Mouse (Mus musculus): ENCODE data around the gene Fth1. TPM values are rescaled to one million over a fixed set of nuclear protein-coding genes. Genes with fewer than 3 reads are reported as not detected.
A peak's percentile ranks its signal among the peaks of the same experiment; 100 is the strongest.
"Not testable (repeated sequence)": the region's sequence is repeated elsewhere in the genome, so short reads cannot be mapped to it uniquely, and the experiment has no call there.

Fth1 gene
- polyA plus RNA-seq, 1 experiment from 2014 or later, result 1,303 TPM

GRCm38 (mm10) chr19:9966096-9966867, 14.1 kb upstream of the Fth1 start:
- DNase-seq (ENCODE audit: low spot score), result no peak
- WGBS, result 57% methylated on average over 2 of the region's 2 CpGs
- H3K4me1 ChIP-seq (ENCODE audit: control insufficient read depth, insufficient read depth, low read length), result no peaks in the 10 kb centered on the region
- H3K4me3 ChIP-seq (ENCODE audit: low read depth, low read length), result no peak overlapping the region
- H3K9me3 ChIP-seq (replicated peaks; ENCODE audit: control insufficient read depth, low read length), result no peaks in the 10 kb centered on the region
- H3K4me2 ChIP-seq (ENCODE audit: low read depth, low read length), result no peak overlapping the region
- no peak overlapping the region for H3K9ac ChIP-seq (replicated peaks; ENCODE audit: low read length)
- H3K36me3 ChIP-seq (replicated peaks; ENCODE audit: control insufficient read depth, insufficient read depth, low read depth, low read length), result no peaks in the 10 kb centered on the region
- H3K27ac ChIP-seq (replicated peaks; ENCODE audit: low read depth, low read length), result no peak overlapping the region
- ATAC-seq (replicated peaks; ENCODE audit: insufficient number of reproducible peaks, low FRiP score, low TSS enrichment, low read depth), result no peak
- no peaks in the 10 kb centered on the region for H3K27me3 ChIP-seq (ENCODE audit: control insufficient read depth, insufficient read depth, low read length)

DNA sequence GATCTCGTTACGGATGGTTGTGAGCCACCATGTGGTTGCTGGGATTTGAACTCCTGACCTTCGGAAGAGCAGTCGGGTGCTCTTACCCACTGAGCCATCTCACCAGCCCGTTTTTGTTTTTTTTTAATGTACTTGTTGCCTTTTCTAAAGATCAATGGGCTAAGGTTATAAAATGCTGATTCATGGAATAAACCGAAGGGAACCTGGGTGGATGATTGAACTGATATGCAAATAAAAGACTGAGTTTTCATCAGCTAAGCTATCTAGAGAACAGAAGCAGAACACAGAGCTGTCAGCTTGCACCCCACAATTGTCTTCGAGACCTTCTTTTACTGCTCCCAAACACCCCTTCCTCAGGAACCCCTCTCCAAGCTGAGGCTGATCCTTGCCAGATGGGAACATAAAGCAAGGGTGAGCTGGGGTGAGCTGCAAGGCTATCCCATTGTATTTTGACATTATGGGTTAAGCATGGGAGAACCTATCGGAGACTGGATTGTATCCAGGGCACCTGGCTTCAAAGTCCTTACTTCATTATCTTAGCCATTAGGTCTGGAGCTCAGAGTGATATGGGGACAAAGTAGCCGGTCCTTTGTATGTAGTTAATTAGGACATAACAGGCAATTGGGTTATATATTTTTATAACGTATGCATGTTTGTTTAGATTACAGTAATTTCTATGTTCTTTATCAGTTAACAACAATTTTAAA, 12.2 kb upstream of the Fth1 start:
- no peaks in the 10 kb centered on the region for H3K36me3 ChIP-seq (replicated peaks; ENCODE audit: control insufficient read depth, insufficient read depth, low read depth, low read length)
- 86% methylated on average over 8 of the region's 10 CpGs for WGBS
- H3K9me3 ChIP-seq (replicated peaks; ENCODE audit: control insufficient read depth, low read length), result no peaks in the 10 kb centered on the region
- no peaks in the 10 kb centered on the region for H3K4me1 ChIP-seq (ENCODE audit: control insufficient read depth, insufficient read depth, low read length)
- H3K27me3 ChIP-seq (ENCODE audit: control insufficient read depth, insufficient read depth, low read length), result no peaks in the 10 kb centered on the region
- no peak for ATAC-seq (replicated peaks; ENCODE audit: insufficient number of reproducible peaks, low FRiP score, low TSS enrichment, low read depth)
- H3K27ac ChIP-seq (replicated peaks; ENCODE audit: low read depth, low read length), result no peak overlapping the region
- no peak overlapping the region for H3K4me2 ChIP-seq (ENCODE audit: low read depth, low read length)
- no peak overlapping the region for H3K9ac ChIP-seq (replicated peaks; ENCODE audit: low read length)
- no peak overlapping the region for H3K4me3 ChIP-seq (ENCODE audit: low read depth, low read length)
- no peak for DNase-seq (ENCODE audit: low spot score)

DNA sequence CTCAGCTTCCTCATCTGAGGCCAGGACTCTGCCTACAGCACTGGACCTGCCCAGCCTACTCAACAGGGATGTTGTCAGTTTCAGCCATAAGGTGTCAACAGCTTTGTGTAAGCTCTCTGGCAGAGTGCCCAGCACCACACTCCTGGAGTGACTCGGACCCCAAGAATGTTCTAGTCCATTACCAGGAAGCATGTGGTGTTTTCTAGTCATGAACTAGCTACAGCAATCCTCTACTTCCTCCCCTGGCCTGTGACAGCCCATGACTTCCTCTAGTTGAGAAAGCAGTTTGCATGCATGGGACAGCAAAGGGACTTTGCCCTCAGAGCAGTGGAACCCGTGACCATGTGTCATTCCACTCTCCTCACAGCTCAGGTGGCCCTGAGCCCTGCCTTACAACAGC, 5.5 kb upstream of the Fth1 start:
- H3K27me3 ChIP-seq (ENCODE audit: control insufficient read depth, insufficient read depth, low read length); H3K4me1 ChIP-seq (ENCODE audit: control insufficient read depth, insufficient read depth, low read length); DNase-seq (ENCODE audit: low spot score); H3K9me3 ChIP-seq (replicated peaks; ENCODE audit: control insufficient read depth, low read length); H3K27ac ChIP-seq (replicated peaks; ENCODE audit: low read depth, low read length); H3K4me2 ChIP-seq (ENCODE audit: low read depth, low read length); ATAC-seq (replicated peaks; ENCODE audit: insufficient number of reproducible peaks, low FRiP score, low TSS enrichment, low read depth); H3K4me3 ChIP-seq (ENCODE audit: low read depth, low read length); H3K9ac ChIP-seq (replicated peaks; ENCODE audit: low read length); H3K36me3 ChIP-seq (replicated peaks; ENCODE audit: control insufficient read depth, insufficient read depth, low read depth, low read length): not testable (repeated sequence)
- WGBS, result 80% methylated on average over 2 of the region's 2 CpGs

GRCm38 (mm10) chr19:9977085-9977484, 3.3 kb upstream of the Fth1 start:
- H3K9me3 ChIP-seq (replicated peaks; ENCODE audit: control insufficient read depth, low read length), result no peaks in the 10 kb centered on the region
- DNase-seq (ENCODE audit: low spot score) (no peak), ATAC-seq (replicated peaks; ENCODE audit: insufficient number of reproducible peaks, low FRiP score, low TSS enrichment, low read depth) (no peak)
- 74% methylated on average over 10 of the region's 10 CpGs for WGBS
- no peak overlapping the region for H3K4me2 ChIP-seq (ENCODE audit: low read depth, low read length)
- no peaks in the 10 kb centered on the region for H3K27me3 ChIP-seq (ENCODE audit: control insufficient read depth, insufficient read depth, low read length)
- no peaks in the 10 kb centered on the region for H3K36me3 ChIP-seq (replicated peaks; ENCODE audit: control insufficient read depth, insufficient read depth, low read depth, low read length)
- H3K9ac ChIP-seq (replicated peaks; ENCODE audit: low read length), result no peak overlapping the region
- no peak overlapping the region for H3K27ac ChIP-seq (replicated peaks; ENCODE audit: low read depth, low read length)
- no peak overlapping the region for H3K4me3 ChIP-seq (ENCODE audit: low read depth, low read length)
- no peaks in the 10 kb centered on the region for H3K4me1 ChIP-seq (ENCODE audit: control insufficient read depth, insufficient read depth, low read length)

DNA sequence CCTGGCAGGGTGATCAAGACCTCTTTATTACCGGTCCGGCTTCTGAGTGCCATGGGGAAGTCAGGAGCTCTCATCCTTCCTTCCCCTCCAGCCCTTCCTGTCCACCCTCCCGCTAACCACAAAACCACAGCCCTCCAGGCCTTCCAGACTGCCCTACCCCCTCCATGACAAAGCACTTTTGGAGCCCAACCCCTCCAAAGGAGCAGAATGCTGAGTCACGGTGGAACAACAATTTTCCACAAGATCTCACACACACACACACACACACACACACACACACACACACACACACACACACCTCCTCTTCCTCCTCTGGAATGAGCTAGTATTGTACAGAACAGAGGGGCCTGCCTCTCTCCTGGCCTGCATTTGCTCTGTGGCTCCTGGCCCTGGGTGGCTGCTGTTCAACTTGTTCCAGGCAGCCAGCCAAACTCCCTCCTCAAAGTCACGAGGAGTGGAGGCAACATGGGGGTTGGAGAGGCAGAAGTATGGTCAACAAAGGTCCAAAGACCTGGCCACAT, 1.9 kb upstream of the Fth1 start:
- Histone ChIP-seq H3K36me3 (replicated peaks; ENCODE audit: control insufficient read depth, insufficient read depth, low read depth, low read length) (no peaks in the 10 kb centered on the region), H3K9ac (replicated peaks; ENCODE audit: low read length) (no peak overlapping the region), H3K27ac (replicated peaks; ENCODE audit: low read depth, low read length) (no peak overlapping the region), H3K4me3 (ENCODE audit: low read depth, low read length) (no peak overlapping the region), H3K4me2 (ENCODE audit: low read depth, low read length) (no peak overlapping the region), H3K4me1 (ENCODE audit: control insufficient read depth, insufficient read depth, low read length) (no peaks in the 10 kb centered on the region), H3K27me3 (ENCODE audit: control insufficient read depth, insufficient read depth, low read length) (no peaks in the 10 kb centered on the region), H3K9me3 (replicated peaks; ENCODE audit: control insufficient read depth, low read length) (no peaks in the 10 kb centered on the region)
- DNase-seq (ENCODE audit: low spot score), result no peak
- no peak for ATAC-seq (replicated peaks; ENCODE audit: insufficient number of reproducible peaks, low FRiP score, low TSS enrichment, low read depth)
- WGBS, result 41% methylated on average over 5 of the region's 5 CpGs

DNA sequence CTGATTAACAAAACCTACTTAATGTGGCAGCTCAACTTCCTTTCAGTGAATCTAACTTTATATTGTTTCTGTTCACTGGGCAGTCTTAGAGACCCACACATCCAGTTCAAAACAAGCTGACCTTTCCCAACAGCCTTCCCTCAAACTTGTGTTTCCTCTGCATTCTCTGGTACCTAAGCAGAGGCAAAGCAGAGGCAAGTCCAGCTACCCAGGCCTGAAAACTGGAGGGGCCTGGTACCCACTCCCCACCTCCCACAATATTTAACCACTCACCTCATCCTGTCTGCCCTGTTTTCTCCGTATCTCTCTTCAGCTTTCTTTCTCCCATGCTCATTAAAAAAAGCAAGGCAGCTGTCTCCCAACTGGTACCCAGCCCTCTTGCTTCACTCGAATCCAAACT, 1.2 kb upstream of the Fth1 start:
- no peaks in the 10 kb centered on the region for H3K36me3 ChIP-seq (replicated peaks; ENCODE audit: control insufficient read depth, insufficient read depth, low read depth, low read length)
- H3K27ac ChIP-seq (replicated peaks; ENCODE audit: low read depth, low read length), result no peak overlapping the region
- H3K27me3 ChIP-seq (ENCODE audit: control insufficient read depth, insufficient read depth, low read length), result no peaks in the 10 kb centered on the region
- no peaks in the 10 kb centered on the region for H3K9me3 ChIP-seq (replicated peaks; ENCODE audit: control insufficient read depth, low read length)
- no peak for ATAC-seq (replicated peaks; ENCODE audit: insufficient number of reproducible peaks, low FRiP score, low TSS enrichment, low read depth)
- peaks cover 4% of the 10 kb centered on the region; the same call in 1 of the 2 replicates for H3K4me1 ChIP-seq (ENCODE audit: control insufficient read depth, insufficient read depth, low read length)
- 90% methylated on average over 2 of the region's 2 CpGs for WGBS
- H3K9ac ChIP-seq (replicated peaks; ENCODE audit: low read length), result no peak overlapping the region
- DNase-seq (ENCODE audit: low spot score), result no peak
- no peak overlapping the region for H3K4me2 ChIP-seq (ENCODE audit: low read depth, low read length)
- H3K4me3 ChIP-seq (ENCODE audit: low read depth, low read length), result no peak overlapping the region

DNA sequence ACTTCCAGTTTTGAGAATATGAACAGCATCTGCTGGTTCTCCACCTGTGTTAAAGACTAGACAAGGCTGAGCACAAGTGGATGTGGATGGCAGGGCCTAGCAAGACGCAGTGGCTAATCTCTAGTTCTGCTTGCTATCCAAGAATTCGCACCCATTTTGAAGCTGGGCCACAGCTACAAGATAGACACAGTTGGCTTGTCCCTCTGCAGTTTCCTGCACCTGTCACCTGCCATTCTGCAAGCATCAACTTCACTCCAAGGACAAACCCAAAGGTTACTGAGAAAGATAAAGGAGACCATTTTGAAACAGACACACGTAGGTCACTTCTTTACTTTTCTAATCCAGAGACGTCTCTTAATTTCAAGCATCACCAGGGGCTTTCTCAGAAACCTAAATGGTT, 1.2 kb downstream of the Fth1 start:
- DNase-seq (ENCODE audit: low spot score), result no peak
- H3K9me3 ChIP-seq (replicated peaks; ENCODE audit: control insufficient read depth, low read length), result no peaks in the 10 kb centered on the region
- ATAC-seq (replicated peaks; ENCODE audit: insufficient number of reproducible peaks, low FRiP score, low TSS enrichment, low read depth), result no peak

More for the DNA sequence above, 1.2 kb downstream of the Fth1 start:
- H3K27me3 ChIP-seq (ENCODE audit: control insufficient read depth, insufficient read depth, low read length), result no peaks in the 10 kb centered on the region
- H3K4me3 ChIP-seq (ENCODE audit: low read depth, low read length), result peak overlapping the region; percentile 92; the same call in 1 of the 2 replicates
- no peak overlapping the region for H3K27ac ChIP-seq (replicated peaks; ENCODE audit: low read depth, low read length)
- peak overlapping the region; percentile 69 for H3K9ac ChIP-seq (replicated peaks; ENCODE audit: low read length)
- WGBS, result 62% methylated on average over 4 of the region's 4 CpGs
- H3K36me3 ChIP-seq (replicated peaks; ENCODE audit: control insufficient read depth, insufficient read depth, low read depth, low read length), result peaks cover 4% of the 10 kb centered on the region
- H3K4me2 ChIP-seq (ENCODE audit: low read depth, low read length), result peak overlapping the region; percentile 67
- peaks cover 4% of the 10 kb centered on the region; the same call in 1 of the 2 replicates for H3K4me1 ChIP-seq (ENCODE audit: control insufficient read depth, insufficient read depth, low read length)

All from embryonic facial prominence, embryonic 11.5 days (tissue).